Comparison of ENCODE assay signal across 8 mouse cellular contexts in the genomic region with DNA sequence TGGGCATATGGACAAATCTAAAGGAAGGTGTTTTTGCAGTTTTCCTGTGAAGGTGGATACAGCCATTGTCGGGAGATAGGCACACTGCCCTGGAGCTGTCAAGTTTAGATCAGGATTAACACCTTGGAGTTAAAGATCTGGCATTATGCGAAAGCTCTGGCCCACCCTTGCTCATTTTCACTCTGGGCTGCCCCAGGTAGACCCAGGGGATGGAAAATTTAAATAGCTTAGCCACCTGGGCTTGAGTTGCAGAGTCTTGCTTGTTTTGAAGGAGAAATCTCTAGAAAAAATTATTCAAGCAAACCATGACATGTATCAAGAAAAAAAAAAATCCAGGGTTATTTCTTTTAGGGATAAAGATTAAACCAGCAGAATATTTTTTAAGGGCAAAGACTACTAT. TPM values are rescaled to one million over a fixed set of nuclear protein-coding genes. Genes with fewer than 3 reads are reported as not detected.
DNase-seq lines count a peak whose midpoint lies in the region; ATAC-seq and TF ChIP-seq lines count a peak whose summit lies in the region.

No protein-coding gene starts in this region.

- no peak for DNase-seq in lung, adult 2 months
- DNase-seq in lung, adult 18-20 months, result no peak
- no peak for DNase-seq in limb, embryonic 10.5 days (ENCODE audit: low spot score)
- no peak for DNase-seq in right cerebral cortex, postnatal 25 days
- no peak for DNase-seq in right cerebral cortex, postnatal 14 days

- no peaks in the 10 kb centered on the region for H3K9me3 ChIP-seq in embryonic facial prominence, embryonic 15.5 days (replicated peaks)
- H3K9me3 ChIP-seq in limb, embryonic 10.5 days (replicated peaks), result no peaks in the 10 kb centered on the region
- no peaks in the 10 kb centered on the region for H3K9me3 ChIP-seq in neural tube, embryonic 14.5 days (ENCODE audit: control insufficient read depth, low read length)

- H3K4me1 ChIP-seq in lung, adult 2 months (ENCODE audit: control insufficient read depth, insufficient read depth, low read length), result peaks cover 35% of the 10 kb centered on the region
- H3K4me1 ChIP-seq in embryonic facial prominence, embryonic 15.5 days, result peaks cover 55% of the 10 kb centered on the region
- peaks cover 80% of the 10 kb centered on the region for H3K4me1 ChIP-seq in limb, embryonic 10.5 days
- H3K4me1 ChIP-seq in neural tube, embryonic 14.5 days (ENCODE audit: control insufficient read depth, insufficient read depth, low read length), result peaks cover 10% of the 10 kb centered on the region

- no peak for TF ChIP-seq POLR2A in lung, adult 2 months (IDR thresholded peaks at IDR 0.05; ENCODE audit: borderline replicate concordance, extremely low read depth, low read depth, low read length)

- no peak for TF ChIP-seq CTCF in lung, adult 2 months (IDR thresholded peaks at IDR 0.05; ENCODE audit: insufficient read depth, low read length)

- 22% methylated on average over 2 of the region's 2 CpGs for whole genome bisulfite sequencing in lung, adult 2 months
- 45% methylated on average over 2 of the region's 2 CpGs for WGBS in embryonic facial prominence, embryonic 15.5 days
- WGBS in limb, embryonic 10.5 days, result 15% methylated on average over 2 of the region's 2 CpGs
- 33% methylated on average over 2 of the region's 2 CpGs for WGBS in neural tube, embryonic 14.5 days

- peak overlapping the region; percentile 54 for H3K4me2 ChIP-seq in embryonic facial prominence, embryonic 15.5 days (replicated peaks)
- H3K4me2 ChIP-seq in neural tube, embryonic 14.5 days (ENCODE audit: low read depth, low read length), result peak overlapping the region; percentile 47; the same call in 1 of the 2 replicates

- ATAC-seq in embryonic facial prominence, embryonic 15.5 days (ENCODE audit: insufficient number of reproducible peaks, low FRiP score, low TSS enrichment, low read depth), result no peak
- ATAC-seq in neural tube, embryonic 14.5 days (ENCODE audit: low read depth), result no peak
- no peak for ATAC-seq in erythroid progenitor cell, adult 5-6 weeks (replicated peaks; ENCODE audit: low FRiP score, poor library complexity, severe bottlenecking)

- peak overlapping the region; percentile 87 for H3K27ac ChIP-seq in embryonic facial prominence, embryonic 15.5 days (replicated peaks)
- peak overlapping the region; percentile 93 for H3K27ac ChIP-seq in limb, embryonic 10.5 days
- H3K27ac ChIP-seq in neural tube, embryonic 14.5 days (ENCODE audit: low read depth, low read length), result no peak overlapping the region; the same call in 1 of the 2 replicates

- H3K4me3 ChIP-seq in lung, adult 2 months (replicated peaks; ENCODE audit: extremely low read depth, low read depth, low read length), result peak overlapping the region; percentile 95
- H3K4me3 ChIP-seq in embryonic facial prominence, embryonic 15.5 days (replicated peaks), result peak overlapping the region; percentile 91
- H3K4me3 ChIP-seq in limb, embryonic 10.5 days, result peak overlapping the region; percentile 78
- H3K4me3 ChIP-seq in neural tube, embryonic 14.5 days (ENCODE audit: low read depth, low read length), result no peak overlapping the region

- 0 out of 2 replicates have a peak, but pooled peaks cover 3% of the 10 kb centered on the region for H3K36me3 ChIP-seq in embryonic facial prominence, embryonic 15.5 days
- H3K36me3 ChIP-seq in limb, embryonic 10.5 days, result peaks cover 14% of the 10 kb centered on the region
- no peaks in the 10 kb centered on the region for H3K36me3 ChIP-seq in neural tube, embryonic 14.5 days (ENCODE audit: control insufficient read depth, insufficient read depth, low read length)

- no peaks in the 10 kb centered on the region for H3K27me3 ChIP-seq in embryonic facial prominence, embryonic 15.5 days
- no peaks in the 10 kb centered on the region for H3K27me3 ChIP-seq in limb, embryonic 10.5 days (ENCODE audit: low read depth, poor library complexity, severe bottlenecking)
- H3K27me3 ChIP-seq in neural tube, embryonic 14.5 days (ENCODE audit: control insufficient read depth, insufficient read depth, low read length), result no peaks in the 10 kb centered on the region

- H3K9ac ChIP-seq in embryonic facial prominence, embryonic 15.5 days, result no peak overlapping the region
- H3K9ac ChIP-seq in neural tube, embryonic 14.5 days (replicated peaks; ENCODE audit: low read depth, low read length), result no peak overlapping the region

RNA-seq across cellular contexts. Expression of a gene that starts 3.4 kb away (rescaled TPM):
- 113 and 129 TPM in 2 replicates for polyA plus RNA-seq in lung, adult 2 months (2012; rRNA removed)
- polyA plus RNA-seq in embryonic facial prominence, embryonic 15.5 days (2015; fragmentation: Nextera tagmentation; extraction: Ambion mirVana), result 92.0 and 94.2 TPM in 2 replicates
- polyA plus RNA-seq in limb, embryonic 10.5 days (2016; fragmentation: Nextera tagmentation; extraction: Ambion mirVana), result 40.8 and 42.7 TPM in 2 replicates
- polyA plus RNA-seq in neural tube, embryonic 14.5 days (2014; fragmentation: Nextera tagmentation; extraction: Ambion mirVana), result 15.8 and 20.1 TPM in 2 replicates
- 583 and 622 TPM in 2 replicates for total RNA-seq in erythroid progenitor cell, adult 5-6 weeks (2015; ENCODE audit: low replicate concordance)
- total RNA-seq in erythroid progenitor cell, adult 5-6 weeks (2017; ENCODE audit: low replicate concordance), result 406 and 427 TPM in 2 replicates
